Mouse (Mus musculus) forebrain, embryonic 12.5 days (tissue): ENCODE measurements around the gene Agpat3. TPM values are rescaled to one million over a fixed set of nuclear protein-coding genes. Genes with fewer than 3 reads are reported as not detected.

Experiments
- ATAC-seq: fragments of 200-750 bp; cut with Nextera tagmentation; 2 replicates; pipeline ENCODE4 v1.8.0; 2017; ENCODE audit warnings: moderate TSS enrichment; ENCODE audit not compliant: low FRiP score
- H3K27ac ChIP-seq: fragments of 300-500 bp; sonication (generic); 2 replicates; pipeline ENCODE4 v1.5.1; 2016; ENCODE audit warnings: mild to moderate bottlenecking
- H3K27me3 ChIP-seq: fragments of 300-500 bp; sonication (generic); 2 replicates; pipeline ENCODE4 v1.6.1; 2016; ENCODE audit warnings: mild to moderate bottlenecking
- H3K36me3 ChIP-seq: fragments of 300-500 bp; sonication (generic); replicated peaks from 2 replicates; pipeline ENCODE4 v1.6.1; 2016; ENCODE audit warnings: mild to moderate bottlenecking
- H3K4me1 ChIP-seq: fragments of 300-500 bp; sonication (generic); 2 replicates; pipeline ENCODE4 v1.6.1; 2016
- H3K4me2 ChIP-seq: fragments of 300-500 bp; sonication (generic); 2 replicates; pipeline ENCODE4 v1.6.1; 2016; ENCODE audit warnings: mild to moderate bottlenecking, moderate library complexity
- H3K4me3 ChIP-seq: fragments of 300-500 bp; sonication (generic); replicated peaks from 2 replicates; pipeline ENCODE4 v1.5.1; 2016; ENCODE audit warnings: mild to moderate bottlenecking
- H3K9ac ChIP-seq: fragments of 300-500 bp; sonication (generic); 2 replicates; pipeline ENCODE4 v1.6.1; 2016; ENCODE audit warnings: mild to moderate bottlenecking
- H3K9me3 ChIP-seq: fragments of 300-500 bp; sonication (generic); 2 replicates; pipeline ENCODE4 v1.6.1; 2016
- WGBS: fragments of 180-500 bp; shearing (Covaris S2); methylation state at CpG from one replicate; pipeline ENCODE4 v1.1.7; 2016; 5-methylcytosine and 5-hydroxymethylcytosine counted together
- polyA plus RNA-seq: library from polyadenylated mRNA; unstranded; fragments of >200 nt; fragmentation: Nextera tagmentation; extraction: Ambion mirVana; gene quantifications from 2 replicates; pipeline ENCODE4 v1.2.1, GENCODE M21; 2016

Gene Agpat3
- polyA plus RNA-seq, 1 experiment from 2014 or later = 58.0 TPM

GRCm38 (mm10) chr10:78285409-78285808 lies 66.9 kb downstream of the Agpat3 start:
- Histone ChIP-seq H3K4me2 (no peak overlapping the region), H3K4me3 (no peak overlapping the region), H3K27ac (no peak overlapping the region), H3K9ac (no peak overlapping the region), H3K36me3 (peaks cover 74% of the 10 kb centered on the region), H3K4me1 (no peaks in the 10 kb centered on the region), H3K9me3 (no peaks in the 10 kb centered on the region), H3K27me3 (no peaks in the 10 kb centered on the region)
- ATAC-seq = no peak
- 85% methylated on average over 6 of the region's 6 CpGs for WGBS

- Histone ChIP-seq H3K9ac (no peak overlapping the region), H3K4me1 (no peaks in the 10 kb centered on the region), H3K9me3 (no peaks in the 10 kb centered on the region), H3K27me3 (no peaks in the 10 kb centered on the region), H3K27ac (no peak overlapping the region), H3K4me3 (no peak overlapping the region), H3K36me3 (peaks cover 79% of the 10 kb centered on the region), H3K4me2 (no peak overlapping the region)
- WGBS = 95% methylated on average over 12 of the region's 12 CpGs
- no peak for ATAC-seq
Measured at GRCm38 (mm10) chr10:78284812-78285211, 67.5 kb downstream of the Agpat3 start.

DNA sequence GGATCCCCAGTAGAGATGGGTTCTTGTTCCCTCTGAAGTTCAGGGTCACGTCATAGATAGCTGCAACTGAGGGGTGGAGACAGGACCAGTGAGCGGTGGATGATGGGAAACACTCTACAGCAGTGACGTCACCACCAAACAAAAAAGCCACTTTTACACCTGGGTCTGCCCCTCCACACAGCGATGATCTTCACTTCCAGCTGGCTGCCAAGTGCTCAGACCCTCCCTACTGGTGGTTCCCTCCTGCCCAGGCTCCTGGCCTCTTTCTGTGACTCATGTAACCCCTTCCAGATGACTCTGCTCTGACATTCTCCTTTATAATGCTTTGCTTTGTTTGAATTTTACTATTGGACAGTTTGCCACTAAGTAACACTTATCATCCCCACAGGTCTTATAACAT lies 69.9 kb downstream of the Agpat3 start:
- Histone ChIP-seq H3K4me2 (no peak overlapping the region), H3K4me1 (no peaks in the 10 kb centered on the region), H3K36me3 (peaks cover 85% of the 10 kb centered on the region), H3K27ac (no peak overlapping the region), H3K4me3 (no peak overlapping the region), H3K27me3 (no peaks in the 10 kb centered on the region), H3K9ac (no peak overlapping the region), H3K9me3 (no peaks in the 10 kb centered on the region)
- no peak for ATAC-seq
- 95% methylated on average over 4 of the region's 4 CpGs for WGBS

GRCm38 (mm10) chr10:78280486-78280885 lies 71.8 kb downstream of the Agpat3 start:
- Histone ChIP-seq H3K4me3 (no peak overlapping the region), H3K27ac (no peak overlapping the region), H3K4me2 (no peak overlapping the region), H3K27me3 (no peaks in the 10 kb centered on the region), H3K9me3 (no peaks in the 10 kb centered on the region), H3K36me3 (peaks cover 79% of the 10 kb centered on the region), H3K4me1 (no peaks in the 10 kb centered on the region), H3K9ac (no peak overlapping the region)
- ATAC-seq = no peak
- 89% methylated on average over 9 of the region's 9 CpGs for WGBS

GRCm38 (mm10) chr10:78279210-78279609 lies 73.1 kb downstream of the Agpat3 start:
- Histone ChIP-seq H3K36me3 (peaks cover 75% of the 10 kb centered on the region), H3K4me1 (no peaks in the 10 kb centered on the region), H3K27ac (no peak overlapping the region), H3K9ac (no peak overlapping the region), H3K9me3 (no peaks in the 10 kb centered on the region), H3K27me3 (no peaks in the 10 kb centered on the region), H3K4me2 (no peak overlapping the region), H3K4me3 (no peak overlapping the region)
- 38% methylated on average over 8 of the region's 8 CpGs for WGBS
- ATAC-seq = peak; percentile 75

GRCm38 (mm10) chr10:78277835-78278234 lies 74.5 kb downstream of the Agpat3 start:
- H3K9ac ChIP-seq = no peak overlapping the region
- ATAC-seq = no peak
- no peaks in the 10 kb centered on the region for H3K9me3 ChIP-seq
- H3K4me3 ChIP-seq = no peak overlapping the region
- WGBS = 81% methylated on average over 3 of the region's 3 CpGs
- H3K36me3 ChIP-seq = peaks cover 76% of the 10 kb centered on the region
- H3K27ac ChIP-seq = no peak overlapping the region
- H3K4me1 ChIP-seq = no peaks in the 10 kb centered on the region; the same call in 1 of the 2 replicates
- no peaks in the 10 kb centered on the region for H3K27me3 ChIP-seq
- no peak overlapping the region for H3K4me2 ChIP-seq

- Histone ChIP-seq H3K4me2 (no peak overlapping the region), H3K4me3 (no peak overlapping the region), H3K9ac (no peak overlapping the region), H3K9me3 (no peaks in the 10 kb centered on the region), H3K36me3 (peaks cover 73% of the 10 kb centered on the region), H3K27me3 (no peaks in the 10 kb centered on the region), H3K4me1 (no peaks in the 10 kb centered on the region; the same call in 1 of the 2 replicates), H3K27ac (no peak overlapping the region)
- ATAC-seq = no peak
- 96% methylated on average over 4 of the region's 4 CpGs for WGBS
Measured at GRCm38 (mm10) chr10:78276242-78276641, 76.0 kb downstream of the Agpat3 start.

- 33% methylated on average over 9 of the region's 9 CpGs for WGBS
- Histone ChIP-seq H3K4me1 (no peaks in the 10 kb centered on the region; the same call in 1 of the 2 replicates), H3K4me2 (no peak overlapping the region), H3K36me3 (peaks cover 59% of the 10 kb centered on the region), H3K4me3 (no peak overlapping the region), H3K9me3 (no peaks in the 10 kb centered on the region), H3K27ac (no peak overlapping the region), H3K27me3 (no peaks in the 10 kb centered on the region), H3K9ac (no peak overlapping the region; the same call in 1 of the 2 replicates)
- ATAC-seq = no peak
Measured at GRCm38 (mm10) chr10:78272932-78273331, 79.4 kb downstream of the Agpat3 start.

GRCm38 (mm10) chr10:78265881-78266280 lies 86.4 kb downstream of the Agpat3 start:
- no peak for ATAC-seq
- Histone ChIP-seq H3K9me3 (no peaks in the 10 kb centered on the region), H3K27ac (no peak overlapping the region), H3K4me1 (no peaks in the 10 kb centered on the region), H3K4me3 (no peak overlapping the region), H3K4me2 (no peak overlapping the region), H3K36me3 (0 out of 2 replicates have a peak, but pooled peaks cover 5% of the 10 kb centered on the region), H3K9ac (no peak overlapping the region), H3K27me3 (no peaks in the 10 kb centered on the region)
- WGBS = 75% methylated on average over 3 of the region's 3 CpGs

DNA sequence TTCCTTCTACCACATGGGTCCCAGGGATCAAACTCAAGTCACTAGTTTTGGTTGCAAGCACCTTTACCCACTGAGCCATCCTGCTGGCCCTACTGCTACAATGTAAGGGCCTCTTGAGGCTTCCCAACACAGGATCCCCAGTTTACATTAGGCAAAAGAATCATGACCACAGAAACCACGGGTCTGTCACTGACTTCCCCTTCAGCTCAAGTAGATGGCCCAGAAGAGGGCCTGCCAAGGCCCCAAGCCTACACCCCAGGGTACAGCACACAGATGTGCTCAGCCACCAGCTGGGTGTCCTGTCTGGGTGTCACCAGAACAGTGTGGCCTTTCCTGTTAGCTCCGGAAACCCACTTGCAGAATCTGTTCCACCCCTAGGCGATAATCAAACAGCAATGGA lies 87.6 kb downstream of the Agpat3 start:
- Histone ChIP-seq H3K9me3 (no peaks in the 10 kb centered on the region), H3K36me3 (no peaks in the 10 kb centered on the region), H3K4me2 (no peak overlapping the region), H3K4me1 (no peaks in the 10 kb centered on the region), H3K4me3 (no peak overlapping the region), H3K9ac (no peak overlapping the region), H3K27ac (no peak overlapping the region), H3K27me3 (no peaks in the 10 kb centered on the region)
- 86% methylated on average over 3 of the region's 3 CpGs for WGBS
- no peak for ATAC-seq

GRCm38 (mm10) chr10:78260916-78261650 lies 91.2 kb downstream of the Agpat3 start:
- no peak for ATAC-seq
- Histone ChIP-seq H3K4me3 (no peak overlapping the region), H3K27me3 (no peaks in the 10 kb centered on the region), H3K4me1 (no peaks in the 10 kb centered on the region), H3K4me2 (no peak overlapping the region), H3K27ac (no peak overlapping the region), H3K9ac (no peak overlapping the region), H3K9me3 (no peaks in the 10 kb centered on the region), H3K36me3 (no peaks in the 10 kb centered on the region)
- 76% methylated on average over 7 of the region's 7 CpGs for WGBS

GRCm38 (mm10) chr10:78260322-78260721 lies 92.0 kb downstream of the Agpat3 start:
- no peaks in the 10 kb centered on the region for H3K36me3 ChIP-seq
- no peak overlapping the region for H3K4me2 ChIP-seq
- H3K9me3 ChIP-seq = no peaks in the 10 kb centered on the region
- WGBS = 42% methylated on average over 5 of the region's 5 CpGs
- H3K27ac ChIP-seq = no peak overlapping the region
- H3K4me1 ChIP-seq = no peaks in the 10 kb centered on the region
- no peak overlapping the region for H3K9ac ChIP-seq
- no peak overlapping the region for H3K4me3 ChIP-seq
- no peaks in the 10 kb centered on the region for H3K27me3 ChIP-seq
- ATAC-seq = no peak

- WGBS = 48% methylated on average over 6 of the region's 6 CpGs
- Histone ChIP-seq H3K4me2 (no peak overlapping the region), H3K36me3 (no peaks in the 10 kb centered on the region), H3K27me3 (no peaks in the 10 kb centered on the region), H3K9me3 (no peaks in the 10 kb centered on the region), H3K9ac (no peak overlapping the region), H3K4me1 (no peaks in the 10 kb centered on the region), H3K27ac (no peak overlapping the region), H3K4me3 (no peak overlapping the region)
- ATAC-seq = no peak
Measured at GRCm38 (mm10) chr10:78259702-78260101, 92.6 kb downstream of the Agpat3 start.
